Mouse (Mus musculus): Measurements from ENCODE around the gene Zc3h18. TPM values are rescaled to one million over a fixed set of nuclear protein-coding genes. Genes with fewer than 3 reads are reported as not detected.

Zc3h18 gene
- polyA plus RNA-seq, 1 experiment from 2014 or later: 32.4 TPM

- no peaks in the 10 kb centered on the region for H3K4me1 ChIP-seq (ENCODE audit: control insufficient read depth, insufficient read depth, low read length)
These were observed 21.8 kb downstream of the Zc3h18 start for GRCm38 (mm10) chr8:122398186-122398585.

GRCm38 (mm10) chr8:122405146-122405805 is 28.9 kb downstream of the Zc3h18 start:
- Histone ChIP-seq H3K4me3 (replicated peaks; ENCODE audit: low read length) (no peak overlapping the region), H3K9me3 (replicated peaks; ENCODE audit: control insufficient read depth, low read length) (no peaks in the 10 kb centered on the region), H3K4me1 (ENCODE audit: control insufficient read depth, insufficient read depth, low read length) (no peaks in the 10 kb centered on the region), H3K36me3 (ENCODE audit: control insufficient read depth, insufficient read depth, low read length) (peaks cover 38% of the 10 kb centered on the region), H3K27me3 (ENCODE audit: control insufficient read depth, insufficient read depth, low read length) (no peaks in the 10 kb centered on the region), H3K4me2 (ENCODE audit: low read depth, low read length) (no peak overlapping the region), H3K9ac (ENCODE audit: low read length) (no peak overlapping the region), H3K27ac (ENCODE audit: low read length) (no peak overlapping the region)
- ATAC-seq (ENCODE audit: insufficient read depth, low FRiP score): no peak
- 84% methylated on average over 9 of the region's 9 CpGs for WGBS

More at GRCm38 (mm10) chr8:122398186-122398585, 21.8 kb downstream of the Zc3h18 start:
- H3K9me3 ChIP-seq (replicated peaks; ENCODE audit: control insufficient read depth, low read length): no peaks in the 10 kb centered on the region
- no peak overlapping the region for H3K4me2 ChIP-seq (ENCODE audit: low read depth, low read length)
- 92% methylated on average over 9 of the region's 9 CpGs for WGBS
- no peak for ATAC-seq (ENCODE audit: insufficient read depth, low FRiP score)
- peaks cover 34% of the 10 kb centered on the region for H3K36me3 ChIP-seq (ENCODE audit: control insufficient read depth, insufficient read depth, low read length)
- H3K4me3 ChIP-seq (replicated peaks; ENCODE audit: low read length): no peak overlapping the region
- no peak overlapping the region for H3K9ac ChIP-seq (ENCODE audit: low read length)
- no peak overlapping the region for H3K27ac ChIP-seq (ENCODE audit: low read length)
- H3K27me3 ChIP-seq (ENCODE audit: control insufficient read depth, insufficient read depth, low read length): no peaks in the 10 kb centered on the region

- H3K27me3 ChIP-seq (ENCODE audit: control insufficient read depth, insufficient read depth, low read length): no peaks in the 10 kb centered on the region
- ATAC-seq (ENCODE audit: insufficient read depth, low FRiP score): no peak
- no peak overlapping the region for H3K4me3 ChIP-seq (replicated peaks; ENCODE audit: low read length)
- H3K4me2 ChIP-seq (ENCODE audit: low read depth, low read length): no peak overlapping the region
- WGBS: 90% methylated on average over 7 of the region's 7 CpGs
- H3K36me3 ChIP-seq (ENCODE audit: control insufficient read depth, insufficient read depth, low read length): peaks cover 31% of the 10 kb centered on the region
- no peak overlapping the region for H3K9ac ChIP-seq (ENCODE audit: low read length)
- H3K4me1 ChIP-seq (ENCODE audit: control insufficient read depth, insufficient read depth, low read length): no peaks in the 10 kb centered on the region
- H3K27ac ChIP-seq (ENCODE audit: low read length): no peak overlapping the region
- no peaks in the 10 kb centered on the region for H3K9me3 ChIP-seq (replicated peaks; ENCODE audit: control insufficient read depth, low read length)
These were observed 31.3 kb downstream of the Zc3h18 start for GRCm38 (mm10) chr8:122407678-122408077.

- ATAC-seq (ENCODE audit: insufficient read depth, low FRiP score): no peak
- peaks cover 40% of the 10 kb centered on the region for H3K36me3 ChIP-seq (ENCODE audit: control insufficient read depth, insufficient read depth, low read length)
- no peak overlapping the region for H3K27ac ChIP-seq (ENCODE audit: low read length)
- H3K4me3 ChIP-seq (replicated peaks; ENCODE audit: low read length): no peak overlapping the region
- H3K9me3 ChIP-seq (replicated peaks; ENCODE audit: control insufficient read depth, low read length): no peaks in the 10 kb centered on the region
- no peak overlapping the region for H3K9ac ChIP-seq (ENCODE audit: low read length)
- H3K4me1 ChIP-seq (ENCODE audit: control insufficient read depth, insufficient read depth, low read length): no peaks in the 10 kb centered on the region
- WGBS: 83% methylated on average over 9 of the region's 9 CpGs
- H3K4me2 ChIP-seq (ENCODE audit: low read depth, low read length): no peak overlapping the region
- no peaks in the 10 kb centered on the region for H3K27me3 ChIP-seq (ENCODE audit: control insufficient read depth, insufficient read depth, low read length)
These were observed 37.9 kb downstream of the Zc3h18 start for GRCm38 (mm10) chr8:122414311-122414710.

GRCm38 (mm10) chr8:122415554-122415953 is 39.1 kb downstream of the Zc3h18 start:
- no peak for ATAC-seq (ENCODE audit: insufficient read depth, low FRiP score)
- Histone ChIP-seq H3K4me1 (ENCODE audit: control insufficient read depth, insufficient read depth, low read length) (no peaks in the 10 kb centered on the region), H3K27me3 (ENCODE audit: control insufficient read depth, insufficient read depth, low read length) (no peaks in the 10 kb centered on the region), H3K4me2 (ENCODE audit: low read depth, low read length) (no peak overlapping the region), H3K36me3 (ENCODE audit: control insufficient read depth, insufficient read depth, low read length) (peaks cover 29% of the 10 kb centered on the region), H3K27ac (ENCODE audit: low read length) (no peak overlapping the region), H3K4me3 (replicated peaks; ENCODE audit: low read length) (no peak overlapping the region), H3K9ac (ENCODE audit: low read length) (no peak overlapping the region), H3K9me3 (replicated peaks; ENCODE audit: control insufficient read depth, low read length) (no peaks in the 10 kb centered on the region)
- WGBS: 82% methylated on average over 6 of the region's 6 CpGs

- no peaks in the 10 kb centered on the region for H3K9me3 ChIP-seq (replicated peaks; ENCODE audit: control insufficient read depth, low read length)
- no peak overlapping the region for H3K9ac ChIP-seq (ENCODE audit: low read length)
- no peak overlapping the region for H3K27ac ChIP-seq (ENCODE audit: low read length)
- WGBS: 65% methylated on average over 9 of the region's 9 CpGs
- no peak for ATAC-seq (ENCODE audit: insufficient read depth, low FRiP score)
- peaks cover 6% of the 10 kb centered on the region; the same call in 1 of the 2 replicates for H3K36me3 ChIP-seq (ENCODE audit: control insufficient read depth, insufficient read depth, low read length)
- 0 out of 2 replicates have a peak, but pooled peaks cover 4% of the 10 kb centered on the region for H3K4me1 ChIP-seq (ENCODE audit: control insufficient read depth, insufficient read depth, low read length)
- H3K27me3 ChIP-seq (ENCODE audit: control insufficient read depth, insufficient read depth, low read length): no peaks in the 10 kb centered on the region
- H3K4me3 ChIP-seq (replicated peaks; ENCODE audit: low read length): no peak overlapping the region
- no peak overlapping the region for H3K4me2 ChIP-seq (ENCODE audit: low read depth, low read length)
These were observed 43.6 kb downstream of the Zc3h18 start for GRCm38 (mm10) chr8:122419881-122420555.

- Histone ChIP-seq H3K9me3 (replicated peaks; ENCODE audit: control insufficient read depth, low read length) (no peaks in the 10 kb centered on the region), H3K4me2 (ENCODE audit: low read depth, low read length) (no peak within 1 kb of the TSS), H3K27me3 (ENCODE audit: control insufficient read depth, insufficient read depth, low read length) (no peaks in the 10 kb centered on the region), H3K27ac (ENCODE audit: low read length) (peak within 1 kb of the TSS; percentile 34; the same call in 1 of the 2 replicates), H3K4me3 (replicated peaks; ENCODE audit: low read length) (no peak within 1 kb of the TSS), H3K9ac (ENCODE audit: low read length) (no peak within 1 kb of the TSS), H3K36me3 (ENCODE audit: control insufficient read depth, insufficient read depth, low read length) (no peaks in the 10 kb centered on the region), H3K4me1 (ENCODE audit: control insufficient read depth, insufficient read depth, low read length) (0 out of 2 replicates have a peak, but pooled peaks cover 4% of the 10 kb centered on the region)
- 60% methylated on average over 14 of the region's 14 CpGs for WGBS
- peak; percentile 82 for ATAC-seq (ENCODE audit: insufficient read depth, low FRiP score)
These were observed 45.1 kb downstream of the Zc3h18 start, which contains the start of gene Il17c for GRCm38 (mm10) chr8:122421376-122422070. TSS of gene Il17c (plus strand) at chr8:122422020.

GRCm38 (mm10) chr8:122423217-122423616 is 46.8 kb downstream of the Zc3h18 start:
- 0 out of 2 replicates have a peak, but pooled peaks cover 4% of the 10 kb centered on the region for H3K4me1 ChIP-seq (ENCODE audit: control insufficient read depth, insufficient read depth, low read length)
- H3K27ac ChIP-seq (ENCODE audit: low read length): no peak overlapping the region
- H3K27me3 ChIP-seq (ENCODE audit: control insufficient read depth, insufficient read depth, low read length): no peaks in the 10 kb centered on the region
- WGBS: 85% methylated on average over 24 of the region's 24 CpGs
- no peaks in the 10 kb centered on the region for H3K9me3 ChIP-seq (replicated peaks; ENCODE audit: control insufficient read depth, low read length)
- no peak overlapping the region for H3K4me3 ChIP-seq (replicated peaks; ENCODE audit: low read length)
- ATAC-seq (ENCODE audit: insufficient read depth, low FRiP score): no peak
- H3K9ac ChIP-seq (ENCODE audit: low read length): no peak overlapping the region
- H3K4me2 ChIP-seq (ENCODE audit: low read depth, low read length): no peak overlapping the region
- no peaks in the 10 kb centered on the region for H3K36me3 ChIP-seq (ENCODE audit: control insufficient read depth, insufficient read depth, low read length)

- Histone ChIP-seq H3K9ac (ENCODE audit: low read length) (no peak overlapping the region), H3K4me3 (replicated peaks; ENCODE audit: low read length) (no peak overlapping the region), H3K27me3 (ENCODE audit: control insufficient read depth, insufficient read depth, low read length) (no peaks in the 10 kb centered on the region), H3K9me3 (replicated peaks; ENCODE audit: control insufficient read depth, low read length) (no peaks in the 10 kb centered on the region), H3K27ac (ENCODE audit: low read length) (no peak overlapping the region), H3K4me1 (ENCODE audit: control insufficient read depth, insufficient read depth, low read length) (0 out of 2 replicates have a peak, but pooled peaks cover 4% of the 10 kb centered on the region), H3K4me2 (ENCODE audit: low read depth, low read length) (no peak overlapping the region), H3K36me3 (ENCODE audit: control insufficient read depth, insufficient read depth, low read length) (no peaks in the 10 kb centered on the region)
- no peak for ATAC-seq (ENCODE audit: insufficient read depth, low FRiP score)
- WGBS: 40% methylated on average over 5 of the region's 5 CpGs
These were observed 47.2 kb downstream of the Zc3h18 start for GRCm38 (mm10) chr8:122423659-122424058.

Measured in stomach, embryonic 16.5 days (tissue).